Mouse (Mus musculus) MEL (cell line): ENCODE measurements at regions not wholly inside any gene's neighbourhood (a gene's known extent, or its start where the extent isn't known, plus 50 kb on each side); places are given as distances from the start of the nearest gene placed in this dataset.

Experiments used
- BHLHE40 ChIP-seq: IDR thresholded peaks from 2 replicates; pipeline ENCODE4 v1.6.1; 2012; ENCODE audit warnings: low read depth, mild to moderate bottlenecking, inconsistent platforms, low read length, improper control_type of control experiment, borderline replicate concordance
- CTCF ChIP-seq, 3 experiments: IDR thresholded peaks in 2 of 3; conservative IDR thresholded peaks in 1 of 3; 2 replicates each; pipeline ENCODE4 v1.5.1; 2011 to 2012; ENCODE audit warnings: low read length in 3 of 3, low read depth in 2 of 3, mild to moderate bottlenecking in 2 of 3, improper control_type of control experiment in 1 of 3, inconsistent platforms in 1 of 3, mixed read lengths in 1 of 3, moderate library complexity in 1 of 3; ENCODE audit not compliant: control insufficient read depth in 1 of 3, insufficient read depth in 1 of 3, poor library complexity in 1 of 3, severe bottlenecking in 1 of 3
- EP300 ChIP-seq, 2 experiments: IDR thresholded peaks; 2 replicates each; pipeline ENCODE4 v1.6.1; 2011; ENCODE audit warnings: improper control_type of control experiment in 2 of 2, low read length in 2 of 2, low read depth in 1 of 2, mild to moderate bottlenecking in 1 of 2
- JUND ChIP-seq: IDR thresholded peaks from 2 replicates; pipeline ENCODE4 v1.6.1; 2011; ENCODE audit warnings: low read depth, mild to moderate bottlenecking, improper control_type of control experiment, low read length
- MXI1 ChIP-seq: IDR thresholded peaks from 2 replicates; pipeline ENCODE4 v1.6.1; 2011; ENCODE audit warnings: mild to moderate bottlenecking, low read depth, low read length, improper control_type of control experiment
- POLR2A ChIP-seq, 2 experiments: IDR thresholded peaks; 2 replicates each; pipeline ENCODE4 v1.6.1; 2011 to 2012; ENCODE audit warnings: low read length in 2 of 2, mild to moderate bottlenecking in 2 of 2, control low read depth in 1 of 2, improper control_type of control experiment in 1 of 2, low read depth in 1 of 2, moderate library complexity in 1 of 2; ENCODE audit not compliant: control insufficient read depth in 1 of 2, insufficient read depth in 1 of 2, poor library complexity in 1 of 2
- USF2 ChIP-seq, 2 experiments: IDR thresholded peaks; 2 replicates each; pipeline ENCODE4 v1.6.1; 2011 to 2012; ENCODE audit warnings: improper control_type of control experiment in 2 of 2, low read length in 2 of 2, borderline replicate concordance in 1 of 2, inconsistent platforms in 1 of 2, low read depth in 1 of 2, mild to moderate bottlenecking in 1 of 2; ENCODE audit not compliant: insufficient read depth in 1 of 2
- ZMIZ1 ChIP-seq: IDR thresholded peaks from 2 replicates; pipeline ENCODE4 v1.6.1; 2012; ENCODE audit warnings: low read depth, mild to moderate bottlenecking, inconsistent platforms, low read length, improper control_type of control experiment, moderate library complexity
- ZNF384 ChIP-seq: IDR thresholded peaks from 2 replicates; pipeline ENCODE4 v1.6.1; 2012; ENCODE audit warnings: low read depth, mild to moderate bottlenecking, inconsistent platforms, low read length, improper control_type of control experiment

- no peak for TF ChIP-seq USF2 (IDR thresholded peaks at IDR 0.05; ENCODE audit: borderline replicate concordance in 1 of 2, insufficient read depth in 1 of 2, low read depth in 1 of 2, low read length in 2 of 2)
- no peak for TF ChIP-seq MXI1
- TF ChIP-seq EP300 (IDR thresholded peaks at IDR 0.05; ENCODE audit: low read depth in 1 of 2, low read length in 2 of 2) = no peak
- TF ChIP-seq CTCF (IDR thresholded peaks at IDR 0.05 in 2 of 3, conservative IDR thresholded peaks at IDR 0.05 in 1 of 3; ENCODE audit: control insufficient read depth in 1 of 3, insufficient read depth in 1 of 3, low read depth in 2 of 3, low read length in 3 of 3, poor library complexity in 1 of 3, severe bottlenecking in 1 of 3) = no peak
- no peak for TF ChIP-seq POLR2A (IDR thresholded peaks at IDR 0.05; ENCODE audit: control insufficient read depth in 1 of 2, insufficient read depth in 1 of 2, low read depth in 1 of 2, low read length in 2 of 2, poor library complexity in 1 of 2)
- TF ChIP-seq ZNF384 = no peak
- TF ChIP-seq ZMIZ1 = no peak
- no peak for TF ChIP-seq JUND
- no peak for TF ChIP-seq BHLHE40
Observed at GRCm38 (mm10) chr4:7363508-7363907, 875.3 kb downstream of the Car8 start.
